Mouse (Mus musculus) cerebellum, adult 2 months (tissue): ENCODE data around the gene Matn4.

Source experiments
- CTCF ChIP-seq: fragments of 200-500 bp; IDR thresholded peaks from 2 replicates; pipeline ENCODE4 v1.5.1; 2011; ENCODE audit warnings: low read depth, mild to moderate bottlenecking, control low read depth, low read length, moderate library complexity, borderline replicate concordance; ENCODE audit not compliant: insufficient read depth
- POLR2A ChIP-seq: fragments of 200-500 bp; IDR thresholded peaks from 2 replicates; pipeline ENCODE4 v1.6.1; 2011; ENCODE audit warnings: low read length, control low read depth, borderline replicate concordance; ENCODE audit not compliant: insufficient read depth

- TF ChIP-seq POLR2A (no peak), CTCF (no peak)
Measured at GRCm38 (mm10) chr2:164434681-164435080, 29.7 kb upstream of the Matn4 start.
